Mouse (Mus musculus) retina, adult 2 months (tissue): ENCODE measurements at regions not wholly inside any gene's neighbourhood (a gene's known extent, or its start where the extent isn't known, plus 50 kb on each side); places are given as distances from the start of the nearest gene placed in this dataset.

Source experiments
- DNase-seq: peaks from one replicate; pipeline ENCODE4 v3.0.0-alpha.2; 2012; ENCODE audit warnings: low read depth, low spot score

DNA sequence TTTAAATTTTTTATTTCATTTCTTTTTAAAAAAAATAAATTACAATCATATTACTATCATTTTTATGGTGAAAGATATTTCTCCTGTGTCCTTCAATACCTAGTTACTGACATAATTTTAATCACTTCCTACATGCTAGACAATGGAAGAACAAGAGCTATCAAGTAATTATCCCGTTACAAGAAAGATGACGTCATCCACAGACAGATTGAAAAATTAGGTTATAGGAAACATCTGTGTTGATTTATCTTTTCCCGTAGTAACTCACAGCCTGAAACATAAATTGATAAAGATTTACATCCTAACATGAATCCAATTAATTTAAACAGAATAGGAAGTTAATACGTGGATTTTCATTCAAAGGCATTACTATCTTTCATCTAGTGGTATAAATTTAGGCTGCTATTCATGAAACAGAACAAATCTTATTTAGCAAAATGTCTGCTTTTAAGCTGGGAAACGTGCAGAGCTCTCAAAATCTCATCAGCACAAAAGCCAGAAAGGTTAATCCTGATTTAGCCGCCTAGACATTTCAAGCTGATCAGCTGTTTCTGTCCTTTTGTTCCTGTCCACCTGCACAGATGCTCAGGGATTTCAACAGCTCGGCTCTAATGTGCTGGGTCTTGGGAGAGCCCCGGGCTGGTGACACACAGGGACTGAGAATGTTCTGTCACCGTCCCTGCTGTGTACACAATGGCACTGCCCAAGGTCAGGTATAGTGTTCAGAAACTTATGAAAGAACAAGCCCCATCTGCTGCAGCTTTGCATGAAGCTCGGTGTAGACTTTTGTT, 189.0 kb upstream of the Cd180 start:
- DNase-seq = peak; percentile 13

GRCm38 (mm10) chr13:102507226-102507625, 186.1 kb upstream of the Cd180 start:
- DNase-seq = no peak

- DNase-seq = no peak
Measured at GRCm38 (mm10) chr13:102507916-102508315, 185.4 kb upstream of the Cd180 start.

DNA sequence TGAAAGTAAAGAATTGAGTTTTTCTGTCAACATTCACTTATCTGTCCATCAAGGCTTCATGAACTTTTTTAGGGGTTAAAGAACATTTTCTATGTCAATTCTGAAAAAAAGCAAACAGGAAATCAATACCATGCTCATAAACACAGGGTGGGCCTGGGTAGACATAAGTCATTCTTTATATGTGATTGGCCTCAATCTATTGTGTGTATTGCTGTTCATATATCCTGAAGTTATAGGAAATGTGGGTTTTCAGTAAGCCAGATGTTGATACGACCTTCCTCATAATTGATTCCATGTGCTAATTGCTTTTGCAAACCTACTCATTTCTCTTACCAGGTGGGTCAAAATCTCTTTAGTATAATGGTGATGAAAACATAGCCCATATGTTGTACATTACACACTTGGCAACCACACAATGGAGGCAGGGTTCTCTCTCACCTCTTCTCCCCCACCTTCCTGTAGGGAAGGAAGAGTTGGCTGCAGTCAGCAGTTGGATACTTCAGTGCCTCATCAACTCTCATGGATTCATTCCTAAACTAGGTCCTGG, 182.6 kb upstream of the Cd180 start:
- no peak for DNase-seq

DNA sequence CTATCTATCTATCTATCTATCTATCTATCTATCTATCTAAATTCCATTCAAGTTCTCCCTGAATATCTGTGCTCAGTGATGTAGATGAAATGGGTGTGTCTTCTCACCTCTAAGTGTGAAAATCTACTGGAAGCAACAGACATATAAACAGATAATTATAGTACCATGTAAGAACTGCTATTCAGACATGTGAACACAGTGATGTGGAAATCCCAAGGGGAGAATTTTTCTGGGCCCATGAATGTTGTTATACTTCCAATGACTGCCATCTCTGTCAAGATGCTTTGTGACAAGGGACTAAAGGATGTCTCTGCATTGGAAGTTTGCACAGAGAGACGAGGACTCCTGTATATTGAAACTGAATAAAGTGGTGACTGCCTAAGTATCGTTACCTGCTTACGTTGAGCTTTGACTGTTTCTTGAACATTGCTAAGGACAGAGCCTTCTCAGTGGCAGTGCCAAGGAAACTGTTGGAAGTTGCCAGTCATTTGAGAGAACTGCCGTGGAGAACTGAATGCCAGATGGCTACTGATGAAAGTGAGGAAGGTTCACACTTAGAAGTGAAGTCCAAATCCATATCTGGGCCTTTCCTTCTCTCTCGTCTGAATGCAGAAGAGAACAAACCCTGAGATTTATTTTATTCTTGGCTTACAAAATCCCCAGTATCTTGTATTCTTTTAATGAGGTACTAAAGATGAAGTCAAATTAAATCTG, 175.0 kb upstream of the Cd180 start:
- no peak for DNase-seq

- DNase-seq = no peak
Measured at GRCm38 (mm10) chr13:102521427-102521826, 171.9 kb upstream of the Cd180 start.

DNA sequence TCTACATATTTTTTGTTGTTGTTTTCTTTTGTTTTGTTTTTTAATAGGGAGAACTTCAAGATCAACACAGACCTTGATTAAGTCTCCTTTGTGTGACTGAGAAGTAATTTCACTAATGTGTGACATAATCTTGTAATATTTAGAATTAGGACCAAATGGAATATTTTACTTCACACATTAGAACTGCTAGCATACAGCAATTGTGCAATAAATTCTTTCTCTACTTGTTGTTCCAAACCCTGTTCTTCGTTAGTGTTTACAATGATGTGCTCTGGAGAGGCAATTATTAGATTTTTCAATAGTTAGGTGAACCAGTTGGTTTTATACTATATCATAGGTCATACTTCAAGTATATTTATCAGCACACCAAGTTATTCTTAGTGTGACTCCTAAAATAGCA, 171.3 kb upstream of the Cd180 start:
- DNase-seq = no peak

DNA sequence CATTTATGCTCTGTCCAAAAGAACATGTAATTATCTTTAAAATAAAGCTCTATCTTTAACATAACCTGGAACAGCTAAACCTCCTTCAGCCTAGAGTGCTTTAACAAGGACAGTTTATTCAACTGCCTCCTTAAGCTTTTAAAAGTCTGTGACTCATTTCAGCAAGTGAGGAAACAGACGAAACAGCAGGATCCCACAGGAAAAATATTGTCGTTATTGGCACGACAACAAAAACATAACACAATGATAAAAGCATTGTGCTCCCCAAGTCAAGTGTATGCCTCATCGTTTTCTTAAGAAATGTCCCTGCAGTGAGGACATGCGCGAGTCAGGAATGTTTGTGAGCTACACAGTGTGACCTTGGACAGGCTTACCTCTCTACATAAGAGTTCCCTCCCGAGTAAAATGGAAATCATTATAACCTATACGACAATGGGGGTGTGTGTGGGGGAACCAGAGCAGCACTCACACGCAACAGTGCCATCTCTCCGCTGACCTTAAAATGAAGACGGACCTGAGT, 166.7 kb upstream of the Cd180 start:
- DNase-seq = no peak

DNA sequence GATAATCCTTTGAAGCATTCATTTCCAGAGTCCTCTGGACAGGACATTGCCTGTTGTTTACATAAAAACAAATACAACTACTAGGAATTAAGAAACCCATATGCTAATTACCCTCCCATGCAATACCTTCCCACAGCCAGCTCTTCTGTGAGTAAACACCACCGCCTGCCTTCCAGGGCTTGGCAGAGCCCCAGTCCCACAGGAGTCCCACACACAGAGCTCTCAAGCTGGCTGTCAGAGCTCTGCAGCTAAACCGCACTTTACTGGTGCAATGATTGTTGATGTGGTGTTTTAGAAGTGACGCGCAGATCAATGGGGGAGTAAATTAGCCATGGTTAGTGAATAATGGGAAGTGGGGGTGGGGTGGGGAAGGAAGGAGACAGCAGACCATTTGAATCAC, 159.6 kb upstream of the Cd180 start:
- no peak for DNase-seq

DNA sequence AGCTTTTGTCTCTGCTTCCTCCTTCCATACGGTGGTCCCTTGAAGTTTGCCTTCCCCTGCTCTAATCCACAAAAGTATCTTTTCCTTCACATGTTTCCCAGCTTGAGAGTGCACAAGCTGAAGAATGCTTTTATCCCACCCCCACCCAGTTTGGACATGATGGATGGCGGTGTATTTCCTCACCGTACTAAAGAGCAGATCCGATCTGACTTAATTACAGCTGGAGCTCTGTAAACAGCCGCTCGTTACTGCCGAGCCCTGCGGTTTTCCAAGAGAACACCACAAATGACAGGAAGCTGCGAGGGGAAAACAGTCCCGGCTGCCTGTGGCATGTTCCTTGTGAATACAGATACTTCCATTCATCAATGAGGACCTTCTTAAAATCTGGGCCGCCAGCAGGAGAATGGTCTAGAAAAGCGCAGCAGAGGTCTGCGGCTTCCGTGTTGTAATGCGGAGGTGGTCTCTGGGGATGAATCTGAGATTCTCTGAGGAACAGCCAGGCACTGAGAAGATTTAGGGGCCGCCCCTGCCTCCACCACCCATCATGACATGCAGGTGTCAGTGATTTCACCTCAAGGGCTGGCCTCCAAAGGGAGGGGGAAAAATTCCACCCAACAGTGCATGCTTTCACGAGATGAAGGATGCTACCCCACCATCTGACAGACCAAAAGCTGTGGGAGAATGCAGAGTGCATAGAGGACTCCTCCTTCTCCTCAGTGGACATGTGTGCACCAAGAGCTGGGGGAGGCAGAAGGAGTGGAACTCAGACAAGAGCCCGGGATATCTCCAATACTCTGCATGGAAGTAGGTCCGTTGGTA, 155.7 kb upstream of the Cd180 start:
- no peak for DNase-seq

DNA sequence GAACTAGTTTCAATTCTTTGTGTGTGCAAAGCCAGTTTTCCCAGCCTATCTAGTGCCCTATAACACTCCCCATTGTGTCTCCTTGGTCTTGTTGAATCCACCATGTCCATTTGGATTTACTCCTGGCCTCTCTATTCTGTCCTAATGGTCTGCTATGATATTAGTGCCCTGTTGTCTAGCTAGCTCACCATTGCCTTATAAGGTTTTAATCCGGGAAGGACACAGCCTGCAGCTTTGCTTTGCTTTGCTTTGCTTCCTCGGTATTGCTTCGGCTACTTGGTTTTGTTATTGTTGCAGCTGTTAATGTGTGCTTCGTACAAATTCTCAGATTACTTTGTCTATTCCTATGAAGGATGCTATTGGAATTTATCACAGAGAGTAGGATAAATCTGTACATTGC, 152.9 kb upstream of the Cd180 start:
- no peak for DNase-seq

DNA sequence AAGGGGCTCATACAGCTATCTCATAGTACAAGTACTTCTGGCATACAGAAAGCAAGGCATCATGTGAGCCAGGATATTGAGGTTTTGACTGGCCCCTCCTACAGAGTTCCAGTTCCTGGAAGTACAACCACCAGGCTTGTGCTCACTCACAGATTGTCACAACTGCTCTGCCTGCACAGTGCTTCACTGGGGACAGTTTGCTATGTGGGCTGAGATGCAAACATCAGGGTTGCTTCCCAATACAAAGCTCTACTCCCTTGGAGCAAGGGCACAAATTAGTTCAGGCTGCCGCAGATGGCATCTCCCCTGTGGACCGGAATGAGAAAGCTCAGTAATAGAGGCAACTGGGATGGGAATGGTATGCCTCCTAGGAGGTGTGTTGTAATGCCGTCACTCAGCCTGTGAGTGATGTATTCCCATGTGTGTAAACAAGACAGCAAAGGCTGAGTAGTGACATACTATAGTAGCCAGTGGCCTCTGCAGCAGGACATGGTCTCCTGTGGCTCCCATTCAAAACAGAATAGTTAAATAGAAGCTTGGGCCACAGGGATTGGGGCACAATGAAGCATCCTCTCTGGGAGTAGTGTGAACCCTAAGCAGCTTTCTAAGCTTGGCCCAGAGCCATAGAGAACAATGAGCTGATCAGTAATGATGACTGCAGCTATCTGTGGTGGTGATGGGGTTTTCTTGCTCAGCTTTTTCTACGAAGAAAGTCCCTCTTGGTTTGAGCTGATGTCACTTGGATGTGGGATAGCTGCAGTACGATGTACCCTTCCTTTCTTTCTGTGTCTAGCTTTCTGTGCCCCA, 148.8 kb upstream of the Cd180 start:
- DNase-seq = no peak

DNA sequence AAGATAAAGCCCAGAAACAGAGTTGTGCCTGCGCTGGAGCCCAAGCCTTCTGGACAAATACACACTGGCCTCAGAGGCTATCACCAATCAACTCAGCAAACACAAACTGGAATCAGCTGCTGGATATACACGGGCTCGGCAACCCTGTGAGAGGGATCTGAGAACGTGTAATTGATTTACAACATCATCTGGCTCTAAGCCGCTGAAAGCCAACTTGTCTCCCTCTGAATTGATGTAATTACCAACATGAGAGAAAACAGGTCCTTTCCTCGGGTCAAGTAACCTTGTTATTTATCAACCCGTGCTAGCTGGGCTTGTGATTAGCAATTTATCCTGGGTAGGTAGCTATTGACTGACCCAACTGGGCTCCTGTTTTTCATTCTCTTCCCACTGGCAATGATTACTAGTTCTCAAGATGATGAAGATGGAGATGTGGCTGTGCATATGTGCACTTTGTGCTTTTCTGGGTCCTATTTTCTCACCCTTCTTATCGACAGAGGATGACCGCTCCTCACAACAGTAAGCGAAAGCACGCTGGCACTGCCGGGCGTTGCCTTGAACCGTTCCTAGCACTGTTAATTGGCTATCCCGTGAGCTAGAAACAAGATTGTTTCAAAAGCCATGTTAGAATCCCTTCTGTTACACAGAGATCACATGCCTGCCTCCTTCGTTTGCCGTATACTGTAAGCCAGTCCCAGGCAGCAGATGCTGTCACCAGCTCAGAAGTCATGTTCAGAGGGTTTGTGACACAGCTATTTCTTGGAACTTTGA, 147.3 kb upstream of the Cd180 start:
- no peak for DNase-seq

DNA sequence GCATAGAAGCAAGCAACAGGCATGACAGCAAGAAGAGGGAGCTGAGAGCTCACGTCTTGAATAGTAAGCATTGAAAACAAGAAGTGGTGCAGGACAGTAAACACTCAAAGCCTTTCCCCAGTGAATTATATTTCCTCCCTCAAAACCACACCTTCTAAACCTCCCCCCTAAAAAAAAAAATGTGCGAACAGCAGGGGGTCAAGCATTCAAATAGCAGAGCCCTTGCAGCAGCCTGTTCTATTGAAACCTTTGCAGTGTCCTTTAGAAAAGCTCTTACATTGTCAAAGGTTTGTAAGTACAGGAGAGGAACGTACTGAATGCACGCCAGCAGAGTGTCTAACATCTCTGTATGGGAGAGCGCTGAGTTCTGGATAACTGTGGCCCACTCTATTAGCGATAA, 145.1 kb upstream of the Cd180 start:
- no peak for DNase-seq

DNA sequence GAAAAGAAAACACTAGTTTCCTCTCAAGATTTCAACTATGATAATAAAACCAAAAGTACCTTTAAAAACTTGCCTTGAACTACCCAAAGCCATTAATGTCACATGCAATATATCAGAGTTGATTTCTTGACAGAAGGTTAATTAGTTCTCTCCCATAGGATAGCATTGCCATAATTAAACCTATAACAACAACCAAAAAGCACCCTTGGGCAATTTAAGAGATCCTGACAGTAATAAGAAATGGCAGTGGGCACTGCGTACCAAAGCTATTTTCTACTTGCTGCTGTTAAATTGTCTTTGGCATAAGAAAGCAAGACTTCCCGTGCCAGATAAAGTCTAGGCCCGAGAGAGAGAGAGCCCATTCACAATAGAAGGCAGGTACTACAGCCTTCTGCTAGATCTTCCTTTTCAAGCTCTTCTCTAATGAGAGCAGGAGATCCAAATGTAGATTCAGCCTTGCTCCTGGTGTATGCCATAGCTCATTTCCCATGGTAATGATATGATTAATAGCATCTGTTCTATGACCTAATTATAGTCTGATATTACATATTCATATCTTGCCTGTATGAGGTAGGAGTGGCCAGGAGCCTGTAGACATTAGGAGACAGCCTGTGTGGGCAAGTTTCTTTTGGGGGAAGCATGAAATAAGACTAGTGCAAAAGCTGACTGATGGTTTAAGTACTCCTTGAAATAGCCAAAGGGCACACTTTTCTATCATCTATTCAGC, 126.3 kb upstream of the Cd180 start:
- no peak for DNase-seq

DNA sequence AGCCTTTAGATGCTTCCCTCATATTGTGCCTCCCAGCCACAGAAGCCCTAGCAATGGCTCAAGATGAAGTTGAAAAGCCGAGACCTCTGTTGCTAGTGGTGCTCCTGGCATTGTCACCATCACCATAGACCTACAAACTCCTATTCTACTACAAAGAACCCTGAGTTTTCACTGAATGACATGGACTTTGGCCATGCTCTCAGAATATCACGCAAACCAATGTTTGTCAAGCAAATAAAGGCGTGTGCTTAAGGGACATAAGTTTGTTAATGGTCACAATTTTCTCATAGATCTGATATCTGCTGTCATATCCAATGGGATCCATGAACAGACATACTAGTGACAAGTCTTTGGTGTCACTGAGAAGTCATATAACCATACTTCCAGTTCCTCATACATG, 123.8 kb upstream of the Cd180 start:
- DNase-seq = no peak

- no peak for DNase-seq
Measured at GRCm38 (mm10) chr13:102570286-102570685, 123.1 kb upstream of the Cd180 start.

GRCm38 (mm10) chr13:102573286-102573921, 120.0 kb upstream of the Cd180 start:
- no peak for DNase-seq
